Mouse (Mus musculus): ENCODE data around the gene Mark3. TPM values are rescaled to one million over a fixed set of nuclear protein-coding genes. Genes with fewer than 3 reads are reported as not detected.

Mark3 gene
- polyA plus RNA-seq, 1 experiment, result 33.7 TPM

GRCm38 (mm10) chr12:111597310-111597709 lies 23.0 kb downstream of the Mark3 start:
- H3K27ac ChIP-seq (ENCODE audit: insufficient read depth, low read depth, low read length), result no peak overlapping the region
- 96% methylated on average over 1 of the region's 1 CpGs for WGBS
- no peaks in the 10 kb centered on the region for H3K27me3 ChIP-seq (replicated peaks; ENCODE audit: control insufficient read depth, insufficient read depth, low read length)
- DNase-seq, result no peak
- no peaks in the 10 kb centered on the region for H3K4me1 ChIP-seq (ENCODE audit: control insufficient read depth, insufficient read depth, low read length)
- peaks cover 3% of the 10 kb centered on the region for H3K36me3 ChIP-seq (ENCODE audit: control insufficient read depth, insufficient read depth, low read length)
- H3K4me3 ChIP-seq (ENCODE audit: insufficient read depth, low read depth, low read length), result no peak overlapping the region
- TF ChIP-seq POLR2A (IDR thresholded peaks at IDR 0.05; ENCODE audit: low read depth, low read length) (no peak), CTCF (conservative IDR thresholded peaks at IDR 0.05; ENCODE audit: insufficient read depth, insufficient read length, low read depth, low read length) (no peak)

- no peak for TF ChIP-seq POLR2A (IDR thresholded peaks at IDR 0.05; ENCODE audit: low read depth, low read length)
- no peak for TF ChIP-seq CTCF (conservative IDR thresholded peaks at IDR 0.05; ENCODE audit: insufficient read depth, insufficient read length, low read depth, low read length)
- no peak overlapping the region for H3K27ac ChIP-seq (ENCODE audit: insufficient read depth, low read depth, low read length)
- no peak overlapping the region for H3K4me3 ChIP-seq (ENCODE audit: insufficient read depth, low read depth, low read length)
- H3K4me1 ChIP-seq (ENCODE audit: control insufficient read depth, insufficient read depth, low read length), result peaks cover 5% of the 10 kb centered on the region; the same call in 1 of the 2 replicates
- H3K36me3 ChIP-seq (ENCODE audit: control insufficient read depth, insufficient read depth, low read length), result peaks cover 3% of the 10 kb centered on the region
- H3K27me3 ChIP-seq (replicated peaks; ENCODE audit: control insufficient read depth, insufficient read depth, low read length), result no peaks in the 10 kb centered on the region
- no peak for DNase-seq
- WGBS, result 94% methylated on average over 1 of the region's 1 CpGs
These were observed 24.6 kb downstream of the Mark3 start for GRCm38 (mm10) chr12:111598902-111599301.

- H3K27me3 ChIP-seq (replicated peaks; ENCODE audit: control insufficient read depth, insufficient read depth, low read length), result no peaks in the 10 kb centered on the region
- peaks cover 5% of the 10 kb centered on the region; the same call in 1 of the 2 replicates for H3K4me1 ChIP-seq (ENCODE audit: control insufficient read depth, insufficient read depth, low read length)
- TF ChIP-seq POLR2A (IDR thresholded peaks at IDR 0.05; ENCODE audit: low read depth, low read length) (no peak), CTCF (conservative IDR thresholded peaks at IDR 0.05; ENCODE audit: insufficient read depth, insufficient read length, low read depth, low read length) (no peak)
- H3K4me3 ChIP-seq (ENCODE audit: insufficient read depth, low read depth, low read length), result no peak overlapping the region
- WGBS, result 77% methylated on average over 5 of the region's 5 CpGs
- DNase-seq, result no peak
- H3K36me3 ChIP-seq (ENCODE audit: control insufficient read depth, insufficient read depth, low read length), result peaks cover 3% of the 10 kb centered on the region; the same call in 1 of the 2 replicates
- no peak overlapping the region; the same call in 1 of the 2 replicates for H3K27ac ChIP-seq (ENCODE audit: insufficient read depth, low read depth, low read length)
These were observed 25.3 kb downstream of the Mark3 start for GRCm38 (mm10) chr12:111599640-111600039.

GRCm38 (mm10) chr12:111603871-111604270 lies 29.5 kb downstream of the Mark3 start:
- no peak overlapping the region for H3K4me3 ChIP-seq (ENCODE audit: insufficient read depth, low read depth, low read length)
- TF ChIP-seq POLR2A (IDR thresholded peaks at IDR 0.05; ENCODE audit: low read depth, low read length) (no peak), CTCF (conservative IDR thresholded peaks at IDR 0.05; ENCODE audit: insufficient read depth, insufficient read length, low read depth, low read length) (no peak)
- H3K4me1 ChIP-seq (ENCODE audit: control insufficient read depth, insufficient read depth, low read length), result peaks cover 5% of the 10 kb centered on the region; the same call in 1 of the 2 replicates
- 62% methylated on average over 3 of the region's 3 CpGs for whole genome bisulfite sequencing
- peaks cover 2% of the 10 kb centered on the region; the same call in 1 of the 2 replicates for H3K36me3 ChIP-seq (ENCODE audit: control insufficient read depth, insufficient read depth, low read length)
- peak; percentile 75 for DNase-seq
- peak overlapping the region; percentile 87 for H3K27ac ChIP-seq (ENCODE audit: insufficient read depth, low read depth, low read length)
- no peaks in the 10 kb centered on the region for H3K27me3 ChIP-seq (replicated peaks; ENCODE audit: control insufficient read depth, insufficient read depth, low read length)

- Histone ChIP-seq H3K4me1 (ENCODE audit: control insufficient read depth, insufficient read depth, low read length) (peaks cover 5% of the 10 kb centered on the region; the same call in 1 of the 2 replicates), H3K27me3 (replicated peaks; ENCODE audit: control insufficient read depth, insufficient read depth, low read length) (no peaks in the 10 kb centered on the region), H3K36me3 (ENCODE audit: control insufficient read depth, insufficient read depth, low read length) (peaks cover 4% of the 10 kb centered on the region; the same call in 1 of the 2 replicates), H3K27ac (ENCODE audit: insufficient read depth, low read depth, low read length) (no peak overlapping the region), H3K4me3 (ENCODE audit: insufficient read depth, low read depth, low read length) (no peak overlapping the region)
- DNase-seq, result no peak
- no peak for TF ChIP-seq CTCF (conservative IDR thresholded peaks at IDR 0.05; ENCODE audit: insufficient read depth, insufficient read length, low read depth, low read length)
- no peak for TF ChIP-seq POLR2A (IDR thresholded peaks at IDR 0.05; ENCODE audit: low read depth, low read length)
- 89% methylated on average over 2 of the region's 2 CpGs for WGBS
These were observed 31.3 kb downstream of the Mark3 start for GRCm38 (mm10) chr12:111605619-111606018.

GRCm38 (mm10) chr12:111608015-111608414 lies 33.7 kb downstream of the Mark3 start:
- TF ChIP-seq POLR2A (IDR thresholded peaks at IDR 0.05; ENCODE audit: low read depth, low read length) (no peak), CTCF (conservative IDR thresholded peaks at IDR 0.05; ENCODE audit: insufficient read depth, insufficient read length, low read depth, low read length) (no peak)

GRCm38 (mm10) chr12:111614475-111615141 lies 40.3 kb downstream of the Mark3 start:
- TF ChIP-seq POLR2A (IDR thresholded peaks at IDR 0.05; ENCODE audit: low read depth, low read length), result no peak
- TF ChIP-seq CTCF (conservative IDR thresholded peaks at IDR 0.05; ENCODE audit: insufficient read depth, insufficient read length, low read depth, low read length), result no peak
- Histone ChIP-seq H3K27me3 (replicated peaks; ENCODE audit: control insufficient read depth, insufficient read depth, low read length) (no peaks in the 10 kb centered on the region; the same call in 1 of the 2 replicates), H3K4me3 (ENCODE audit: insufficient read depth, low read depth, low read length) (no peak overlapping the region), H3K36me3 (ENCODE audit: control insufficient read depth, insufficient read depth, low read length) (peaks cover 2% of the 10 kb centered on the region; the same call in 1 of the 2 replicates), H3K27ac (ENCODE audit: insufficient read depth, low read depth, low read length) (no peak overlapping the region), H3K4me1 (ENCODE audit: control insufficient read depth, insufficient read depth, low read length) (no peaks in the 10 kb centered on the region)
- no peak for DNase-seq
- WGBS, result 89% methylated on average over 5 of the region's 5 CpGs

More at GRCm38 (mm10) chr12:111608015-111608414, 33.7 kb downstream of the Mark3 start:
- peaks cover 5% of the 10 kb centered on the region; the same call in 1 of the 2 replicates for H3K4me1 ChIP-seq (ENCODE audit: control insufficient read depth, insufficient read depth, low read length)
- DNase-seq, result no peak
- H3K27ac ChIP-seq (ENCODE audit: insufficient read depth, low read depth, low read length), result no peak overlapping the region
- WGBS, result 71% methylated on average over 5 of the region's 5 CpGs
- no peaks in the 10 kb centered on the region; the same call in 1 of the 2 replicates for H3K27me3 ChIP-seq (replicated peaks; ENCODE audit: control insufficient read depth, insufficient read depth, low read length)
- no peak overlapping the region for H3K4me3 ChIP-seq (ENCODE audit: insufficient read depth, low read depth, low read length)
- peaks cover 5% of the 10 kb centered on the region for H3K36me3 ChIP-seq (ENCODE audit: control insufficient read depth, insufficient read depth, low read length)
